Mouse (Mus musculus): Measurements from ENCODE around the gene Olfr1065. TPM values are rescaled to one million over a fixed set of nuclear protein-coding genes. Genes with fewer than 3 reads are reported as not detected.

Olfr1065 gene
- not detected for total RNA-seq (2023)

DNA sequence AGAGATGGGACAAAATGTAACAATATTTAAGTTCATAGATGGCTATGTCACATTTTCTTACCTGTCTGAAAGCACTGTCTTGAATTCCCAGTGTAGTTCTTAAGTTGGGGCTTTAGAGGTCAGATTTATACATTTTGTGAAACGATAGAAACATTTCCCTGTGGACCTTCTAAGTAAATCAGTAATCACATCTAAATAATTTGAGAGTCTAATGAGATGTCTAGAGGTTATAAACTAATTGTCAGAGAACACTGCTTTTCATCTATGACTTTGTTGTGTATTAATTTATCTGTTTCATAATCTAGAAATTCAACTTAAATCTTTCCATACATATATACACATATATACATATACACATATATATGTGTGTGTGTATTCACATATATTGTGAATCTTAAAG, at the start of gene Olfr1065:
Gene Olfr1065 (minus strand): TSS at position 101 of the 400 bp plus-strand sequence.

GRCm38 (mm10) chr2:86487286-86487685, 36.9 kb upstream of the Olfr1065 start, which contains the start of gene Olfr228:
Olfr228 (minus strand) TSS chr2:86487386.

DNA sequence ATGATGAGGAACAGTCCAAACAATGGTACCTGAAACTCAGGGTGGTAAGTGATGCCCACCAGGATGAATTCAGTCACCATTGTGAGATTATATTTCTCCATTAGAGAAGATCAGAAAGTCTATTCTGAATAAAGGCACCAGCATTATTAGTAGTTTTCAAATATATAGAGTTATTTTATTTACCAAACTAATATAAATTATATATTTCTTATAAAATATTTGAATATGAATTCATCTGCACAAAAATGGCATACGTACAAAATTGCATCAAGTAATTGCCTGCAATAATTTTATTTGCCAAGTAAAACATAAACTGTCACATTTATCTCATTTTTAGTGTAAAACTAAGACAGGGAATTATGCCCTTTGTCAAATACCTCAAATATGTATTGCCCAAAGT, 5.8 kb upstream of the Olfr1065 start, which contains the start of gene Olfr1066:
Gene Olfr1066 (minus strand): TSS at position 101 of the 400 bp plus-strand sequence.

GRCm38 (mm10) chr2:86426649-86427048, 23.7 kb downstream of the Olfr1065 start, which contains the start of gene Olfr1062:
Olfr1062 (minus strand) TSS chr2:86426749.

GRCm38 (mm10) chr2:86413950-86414349, 36.4 kb downstream of the Olfr1065 start, which contains the start of gene Olfr1061:
Olfr1061 (minus strand) TSS chr2:86414050.

Other genes with a start within 250 kb of the Olfr1065 start
- gene Olfr1045, start 247.6 kb downstream of the Olfr1065 start, total RNA-seq (2023) = not detected
- gene Olfr1046, start 231.3 kb downstream of the Olfr1065 start, total RNA-seq (2023) = not detected
- not detected for gene Olfr1047, start 219.2 kb downstream of the Olfr1065 start, total RNA-seq (2023)
- gene Olfr1048, start 210.3 kb downstream of the Olfr1065 start, total RNA-seq (2023) = not detected
- gene Olfr1049, start 192.3 kb downstream of the Olfr1065 start, total RNA-seq (2023) = not detected
- not detected for gene Olfr1051, start 171.5 kb downstream of the Olfr1065 start, total RNA-seq (2023)
- not detected for gene Olfr1052, start 158.1 kb downstream of the Olfr1065 start, total RNA-seq (2023)
- not detected for gene Olfr1053, start 135.3 kb downstream of the Olfr1065 start, total RNA-seq (2023)
- not detected for gene Olfr1054, start 115.2 kb downstream of the Olfr1065 start, total RNA-seq (2023)
- gene Olfr1055, start 100.3 kb downstream of the Olfr1065 start, total RNA-seq (2023) = not detected
- gene Olfr1056, start 88.1 kb downstream of the Olfr1065 start, total RNA-seq (2023) = not detected
- not detected for gene Olfr1057, start 72.2 kb downstream of the Olfr1065 start, total RNA-seq (2023)
- not detected for gene Olfr1058, start 62.0 kb downstream of the Olfr1065 start, total RNA-seq (2023)
- gene Olfr1061, start 36.5 kb downstream of the Olfr1065 start, total RNA-seq (2023) = not detected
- not detected for gene Olfr1062, start 23.8 kb downstream of the Olfr1065 start, total RNA-seq (2023)
- gene Olfr1066, start 5.7 kb upstream of the Olfr1065 start, total RNA-seq (2023) = not detected
- gene Olfr228, start 36.8 kb upstream of the Olfr1065 start, total RNA-seq (2023) = not detected
- not detected for gene Olfr1076, start 57.9 kb upstream of the Olfr1065 start, total RNA-seq (2023)
- gene Olfr1079, start 91.9 kb upstream of the Olfr1065 start, total RNA-seq (2023) = not detected
- gene Olfr1080, start 107.6 kb upstream of the Olfr1065 start, total RNA-seq (2023) = not detected
- gene Olfr1082, start 148.4 kb upstream of the Olfr1065 start, total RNA-seq (2023) = not detected
- not detected for gene Olfr1084, start 189.1 kb upstream of the Olfr1065 start, total RNA-seq (2023)
- not detected for gene Olfr1085, start 211.4 kb upstream of the Olfr1065 start, total RNA-seq (2023)
- not detected for gene Olfr1086, start 229.5 kb upstream of the Olfr1065 start, total RNA-seq (2023)
- not detected for gene Olfr1087, start 247.8 kb upstream of the Olfr1065 start, total RNA-seq (2023)

Data from neutrophil, adult 83 days (primary cell).